Mouse (Mus musculus) CH12.LX (cell line): ENCODE results near the gene Tnpo1. TPM values are rescaled to one million over a fixed set of nuclear protein-coding genes. Genes with fewer than 3 reads are reported as not detected.
A peak's percentile ranks its signal among the peaks of the same experiment; 100 is the strongest.

Experiments used
- DNase-seq: peaks from one replicate; pipeline ENCODE4 v3.0.0-alpha.2; 2013; ENCODE audit errors: extremely low read depth
- H3K27ac ChIP-seq: 2 replicates; pipeline ENCODE4 v1.5.1; 2012; ENCODE audit warnings: low read depth, mild to moderate bottlenecking, control low read depth, moderate library complexity; ENCODE audit not compliant: insufficient read depth
- H3K27me3 ChIP-seq: replicated peaks from 2 replicates; pipeline ENCODE3; 2012; ENCODE audit warnings: inconsistent platforms
- H3K36me3 ChIP-seq, 2 experiments: replicated peaks in 1 of 2; 2 replicates each; pipeline versions ENCODE3 to v1.6.1; 2012; ENCODE audit warnings: inconsistent platforms in 1 of 2, low read length in 1 of 2, mild to moderate bottlenecking in 1 of 2, mixed read lengths in 1 of 2, moderate library complexity in 1 of 2; ENCODE audit not compliant: control insufficient read depth in 1 of 2, insufficient read depth in 1 of 2
- H3K4me1 ChIP-seq, 2 experiments: 2 replicates each; pipeline ENCODE4 v1.6.1; 2012; ENCODE audit warnings: inconsistent platforms in 1 of 2, moderate library complexity in 1 of 2; ENCODE audit not compliant: insufficient read depth in 2 of 2, control insufficient read depth in 1 of 2
- H3K4me2 ChIP-seq: 2 replicates; pipeline ENCODE4 v1.6.1; 2012; ENCODE audit warnings: low read depth, mild to moderate bottlenecking, control low read depth; ENCODE audit not compliant: poor library complexity, insufficient read depth, severe bottlenecking
- H3K4me3 ChIP-seq, 3 experiments: fragments of 150-350 bp in 1 of 3; sonication (generic) in 1 of 3; replicated peaks in 1 of 3; 2 replicates each; pipeline versions ENCODE3 to v1.5.1; 2011 to 2012; ENCODE audit warnings: low read depth in 2 of 3, low read length in 2 of 3, mild to moderate bottlenecking in 2 of 3, moderate library complexity in 2 of 3, control low read depth in 1 of 3, improper control_type of control experiment in 1 of 3, inconsistent platforms in 1 of 3, mixed read lengths in 1 of 3; ENCODE audit not compliant: poor library complexity in 1 of 3
- H3K79me2 ChIP-seq: replicated peaks from 2 replicates; pipeline ENCODE4 v1.6.1; 2012; ENCODE audit warnings: mild to moderate bottlenecking, moderate library complexity; ENCODE audit not compliant: control insufficient read depth, poor library complexity, insufficient read depth, severe bottlenecking; ENCODE audit errors: extremely low read depth
- H3K9ac ChIP-seq: 2 replicates; pipeline ENCODE4 v1.6.1; 2012; ENCODE audit warnings: low read depth, mild to moderate bottlenecking, control low read depth, moderate library complexity; ENCODE audit not compliant: insufficient read depth
- H3K9me3 ChIP-seq: replicated peaks from 2 replicates; pipeline ENCODE3; 2012; ENCODE audit warnings: low read length, inconsistent platforms, mixed read lengths
- BHLHE40 ChIP-seq: IDR thresholded peaks from 2 replicates; pipeline ENCODE4 v1.6.1; 2011; ENCODE audit warnings: mild to moderate bottlenecking, low read depth, low read length, improper control_type of control experiment
- CHD1 ChIP-seq: IDR thresholded peaks from 2 replicates; pipeline ENCODE4 v1.6.1; 2012; ENCODE audit warnings: low read depth, low read length, improper control_type of control experiment, inconsistent platforms
- CHD2 ChIP-seq: IDR thresholded peaks from 2 replicates; pipeline ENCODE4 v1.6.1; 2011; ENCODE audit warnings: low read length, improper control_type of control experiment
- CTCF ChIP-seq, 2 experiments: IDR thresholded peaks in 1 of 2; conservative IDR thresholded peaks in 1 of 2; 2 replicates each; pipeline ENCODE4 v1.5.1; 2011 to 2012; ENCODE audit warnings: low read depth in 2 of 2, low read length in 2 of 2, improper control_type of control experiment in 1 of 2, inconsistent platforms in 1 of 2, mild to moderate bottlenecking in 1 of 2, moderate library complexity in 1 of 2
- E2F4 ChIP-seq: IDR thresholded peaks from 2 replicates; pipeline ENCODE4 v1.6.1; 2011; ENCODE audit warnings: low read depth, low read length, improper control_type of control experiment; ENCODE audit not compliant: insufficient replicate concordance
- ELF1 ChIP-seq: IDR thresholded peaks from 2 replicates; pipeline ENCODE4 v1.6.1; 2014; ENCODE audit warnings: low read depth, mild to moderate bottlenecking, inconsistent platforms, low read length, improper control_type of control experiment
- EP300 ChIP-seq: IDR thresholded peaks from 2 replicates; pipeline ENCODE4 v1.6.1; 2011; ENCODE audit warnings: low read length, improper control_type of control experiment
- ETS1 ChIP-seq: conservative IDR thresholded peaks from 2 replicates; pipeline ENCODE4 v1.6.1; 2012; ENCODE audit warnings: low read depth, mild to moderate bottlenecking, inconsistent platforms, low read length, improper control_type of control experiment, moderate library complexity
- GABPA ChIP-seq: IDR thresholded peaks from 2 replicates; pipeline ENCODE4 v1.6.1; 2012; ENCODE audit warnings: low read depth, low read length, improper control_type of control experiment, inconsistent platforms; ENCODE audit not compliant: insufficient replicate concordance
- HCFC1 ChIP-seq: IDR thresholded peaks from 2 replicates; pipeline ENCODE4 v1.6.1; 2012; ENCODE audit warnings: low read depth, mild to moderate bottlenecking, inconsistent platforms, low read length, improper control_type of control experiment
- IRF4 ChIP-seq: IDR thresholded peaks from 2 replicates; pipeline ENCODE4 v1.6.1; 2014; ENCODE audit warnings: low read depth, mild to moderate bottlenecking, inconsistent platforms, low read length, improper control_type of control experiment
- KAT2A ChIP-seq: IDR thresholded peaks from 2 replicates; pipeline ENCODE4 v1.6.1; 2012; ENCODE audit warnings: low read length, improper control_type of control experiment, inconsistent platforms; ENCODE audit not compliant: insufficient replicate concordance
- MAX ChIP-seq: IDR thresholded peaks from 2 replicates; pipeline ENCODE4 v1.6.1; 2011; ENCODE audit warnings: low read length, improper control_type of control experiment
- MAZ ChIP-seq: IDR thresholded peaks from 2 replicates; pipeline ENCODE4 v1.6.1; 2012; ENCODE audit warnings: low read depth, mild to moderate bottlenecking, inconsistent platforms, low read length, improper control_type of control experiment, moderate library complexity
- MEF2A ChIP-seq: IDR thresholded peaks from 2 replicates; pipeline ENCODE4 v1.6.1; 2014; ENCODE audit warnings: low read depth, mild to moderate bottlenecking, inconsistent platforms, low read length, improper control_type of control experiment, borderline replicate concordance
- MXI1 ChIP-seq: IDR thresholded peaks from 2 replicates; pipeline ENCODE4 v1.6.1; 2011; ENCODE audit warnings: mild to moderate bottlenecking, low read depth, low read length, improper control_type of control experiment
- MYC ChIP-seq: IDR thresholded peaks from 2 replicates; pipeline ENCODE4 v1.6.1; 2011; ENCODE audit warnings: low read depth, mild to moderate bottlenecking, improper control_type of control experiment, low read length
- NELFE ChIP-seq: IDR thresholded peaks from 2 replicates; pipeline ENCODE4 v1.6.1; 2011; ENCODE audit warnings: low read depth, low read length, improper control_type of control experiment
- NRF1 ChIP-seq: IDR thresholded peaks from 2 replicates; pipeline ENCODE4 v1.6.1; 2014; ENCODE audit warnings: low read depth, mild to moderate bottlenecking, inconsistent platforms, low read length, improper control_type of control experiment, moderate library complexity
- POLR2A ChIP-seq: IDR thresholded peaks from 2 replicates; pipeline ENCODE4 v1.6.1; 2011; ENCODE audit warnings: low read depth, mild to moderate bottlenecking, improper control_type of control experiment, low read length
- POLR2AphosphoS2 ChIP-seq: IDR thresholded peaks from 2 replicates; pipeline ENCODE4 v1.6.1; 2011; ENCODE audit warnings: low read depth, low read length, improper control_type of control experiment
- RAD21 ChIP-seq: IDR thresholded peaks from 2 replicates; pipeline ENCODE4 v1.6.1; 2011; ENCODE audit warnings: low read depth, mild to moderate bottlenecking, low read length, improper control_type of control experiment, moderate library complexity
- RCOR1 ChIP-seq: conservative IDR thresholded peaks from 2 replicates; pipeline ENCODE4 v1.6.1; 2012; ENCODE audit warnings: low read depth, mild to moderate bottlenecking, inconsistent platforms, low read length, improper control_type of control experiment
- SIN3A ChIP-seq: IDR thresholded peaks from 2 replicates; pipeline ENCODE4 v1.6.1; 2012; ENCODE audit warnings: low read length, improper control_type of control experiment, inconsistent platforms
- SMC3 ChIP-seq: IDR thresholded peaks from 2 replicates; pipeline ENCODE4 v1.6.1; 2011; ENCODE audit warnings: low read depth, low read length, improper control_type of control experiment
- TCF12 ChIP-seq: IDR thresholded peaks from 2 replicates; pipeline ENCODE4 v1.6.1; 2014; ENCODE audit warnings: low read depth, mild to moderate bottlenecking, inconsistent platforms, low read length, improper control_type of control experiment
- UBTF ChIP-seq: IDR thresholded peaks from 2 replicates; pipeline ENCODE4 v1.6.1; 2012; ENCODE audit warnings: low read depth, mild to moderate bottlenecking, inconsistent platforms, low read length, improper control_type of control experiment, moderate library complexity
- USF1 ChIP-seq: IDR thresholded peaks from 2 replicates; pipeline ENCODE4 v1.6.1; 2014; ENCODE audit warnings: low read depth, mild to moderate bottlenecking, inconsistent platforms, low read length, improper control_type of control experiment
- ZC3H11A ChIP-seq: IDR thresholded peaks from 2 replicates; pipeline ENCODE4 v1.6.1; 2012; ENCODE audit warnings: low read depth, mild to moderate bottlenecking, inconsistent platforms, low read length, improper control_type of control experiment
- ZKSCAN1 ChIP-seq: IDR thresholded peaks from 2 replicates; pipeline ENCODE4 v1.6.1; 2012; ENCODE audit warnings: low read depth, inconsistent platforms, low read length, improper control_type of control experiment, borderline replicate concordance
- ZMIZ1 ChIP-seq: IDR thresholded peaks from 2 replicates; pipeline ENCODE4 v1.6.1; 2012; ENCODE audit warnings: low read depth, mild to moderate bottlenecking, inconsistent platforms, low read length, improper control_type of control experiment
- dilution Hi-C: fragments of 300-500 bp; cut with MboI; formaldehyde crosslinking; loops from 2 replicates; pipeline ENCODE4 v1.14.3; 2020; ENCODE audit warnings: low sequenced_read_pairs; ENCODE audit not compliant: extremely low pct_unique_long_range_greater_than_20kb, extremely low pct_ligation_motif_present
- in situ Hi-C: fragments of 300-500 bp; cut with MboI; formaldehyde crosslinking; loops from 3 replicates; pipeline ENCODE4 v1.14.3; 2019; ENCODE audit warnings: low sequenced_read_pairs, low pct_ligation_motif_present, low pct_unique_long_range_greater_than_20kb, mixed read lengths
- polyA plus RNA-seq: library from polyadenylated mRNA; unstranded; fragments of >175 nt; gene quantifications from 2 replicates; pipeline ENCODE4 v1.2.1, GENCODE M21; 2012; ENCODE audit warnings: low read depth; ENCODE audit not compliant: insufficient read length
- total RNA-seq, 2 experiments: library from RNA; depleted of rRNA; stranded (reverse); fragments of 300-350 nt in 1 of 2; fragments of >200 nt in 1 of 2; gene quantifications; 2 replicates each; pipeline ENCODE4 v1.2.3; 2012 to 2014

The Tnpo1 gene
- total and polyA plus RNA-seq, 3 experiments, result 93.6 to 105 (median 95.9) TPM

DNA sequence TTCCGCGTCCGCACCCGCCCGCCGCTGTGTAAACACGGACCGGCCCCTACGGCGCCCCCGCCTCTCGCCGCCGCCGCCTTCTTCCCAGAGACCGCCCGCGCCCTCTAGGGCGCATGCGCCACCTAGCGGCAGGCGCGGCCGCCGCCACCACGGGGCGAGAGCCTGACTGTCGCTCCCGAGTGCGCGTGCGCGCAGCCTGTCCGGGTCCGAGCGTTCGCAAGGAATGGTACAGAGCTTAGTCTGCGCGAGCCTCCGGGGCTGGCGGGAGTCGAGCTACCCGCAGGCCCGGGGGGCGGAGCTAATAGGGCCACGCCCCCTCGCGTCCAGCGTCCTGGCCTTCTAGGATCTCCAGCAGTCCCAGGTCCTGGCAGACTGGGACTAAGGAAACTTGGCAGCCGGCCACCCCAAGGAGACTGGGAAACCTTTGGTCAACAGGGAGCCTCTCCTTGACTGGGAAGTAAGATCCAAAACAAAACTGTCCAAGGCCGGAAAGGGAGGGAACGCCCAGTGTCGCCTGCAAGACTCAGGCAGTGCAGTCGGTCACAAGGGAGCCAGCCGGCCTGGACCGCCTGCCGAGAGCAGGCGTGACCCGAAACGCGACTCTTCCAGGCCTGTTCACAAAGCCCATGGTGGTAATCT is 110.9 kb downstream of the Tnpo1 start, which contains the start of gene Fcho2:
Fcho2 (minus strand) TSS at position 303 of the 639 bp plus-strand sequence.
- H3K4me2 ChIP-seq, result peak within 1 kb of the TSS; percentile 89; the same call in 1 of the 2 replicates
- in situ Hi-C loops, result no loop called here
- H3K4me3 ChIP-seq, result peak within 1 kb of the TSS; percentile 86 to 95 (median 92)
- H3K27ac ChIP-seq, result peak within 1 kb of the TSS; percentile 68
- H3K4me1 ChIP-seq, result peaks cover 3 to 40% of the 10 kb centered on the region in 2 experiments; a peak in 2 of 4 replicates
- peak; percentile 94 for DNase-seq
- H3K79me2 ChIP-seq, result peaks cover 30% of the 10 kb centered on the region
- H3K9ac ChIP-seq, result peak within 1 kb of the TSS; percentile 92
- H3K9me3 ChIP-seq, result no peaks in the 10 kb centered on the region
- dilution Hi-C loops, result no loop called here
- H3K27me3 ChIP-seq, result no peaks in the 10 kb centered on the region
- TF ChIP-seq CHD1 (peak; percentile 84; the same call in 1 of the 2 replicates), MXI1 (peak; percentile 77), UBTF (peak; percentile 49), NELFE (peak; percentile 60), NRF1 (peak; percentile 92), MYC (0 out of 2 replicates have a peak, but pooled peaks have one; percentile 22), ELF1 (peak; percentile 70; the same call in 1 of the 2 replicates), HCFC1 (peak; percentile 59), BHLHE40 (peak; percentile 78), CTCF (conservative IDR thresholded peaks at IDR 0.05 in 1 of 2, IDR thresholded peaks at IDR 0.05 in 1 of 2; ENCODE audit: low read depth in 2 of 2, low read length in 2 of 2) (peak in 1 of 2 experiments; percentile 86; a peak in 2 of 4 replicates), SMC3 (peak; percentile 48), RCOR1 (peak; percentile 44; the same call in 1 of the 2 replicates), ZKSCAN1 (no peak), GABPA (no peak), SIN3A (peak; percentile 71; the same call in 1 of the 2 replicates), ZC3H11A (no peak), E2F4 (no peak), EP300 (no peak), IRF4 (0 out of 2 replicates have a peak, but pooled peaks have one; percentile 33), KAT2A (0 out of 2 replicates have a peak, but pooled peaks have one; percentile 13), POLR2AphosphoS2 (0 out of 2 replicates have a peak, but pooled peaks have one; percentile 39), MAX (peak; percentile 58), USF1 (no peak), TCF12 (peak; percentile 67), CHD2 (no peak), RAD21 (peak; percentile 38), MAZ (peak; percentile 64; the same call in 1 of the 2 replicates), ETS1 (0 out of 2 replicates have a peak, but pooled peaks have one; percentile 11), MEF2A (peak; percentile 24; the same call in 1 of the 2 replicates), ZMIZ1 (peak; percentile 68), POLR2A (peak; percentile 72)
- no peaks in the 10 kb centered on the region for H3K36me3 ChIP-seq
